Mouse (Mus musculus) kidney, embryonic 14.5 days (tissue): ENCODE measurements at regions not wholly inside any gene's neighbourhood (a gene's known extent, or its start where the extent isn't known, plus 50 kb on each side); places are given as distances from the start of the nearest gene placed in this dataset.

Source experiments
- ATAC-seq: fragments of 200-750 bp; cut with Nextera tagmentation; 2 replicates; pipeline ENCODE4 v1.8.0; 2017; ENCODE audit warnings: moderate number of reproducible peaks, mild to moderate bottlenecking, moderate TSS enrichment, moderate library complexity; ENCODE audit not compliant: low FRiP score, low TSS enrichment
- H3K27ac ChIP-seq: fragments of 300-500 bp; sonication (generic); 2 replicates; pipeline ENCODE4 v1.5.1; 2014; ENCODE audit warnings: low read depth, mild to moderate bottlenecking, low read length, moderate library complexity, mixed read lengths
- H3K27me3 ChIP-seq: fragments of 300-500 bp; sonication (generic); 2 replicates; pipeline ENCODE4 v1.6.1; 2014; ENCODE audit warnings: mild to moderate bottlenecking, low read length; ENCODE audit not compliant: control insufficient read depth, insufficient read depth
- H3K36me3 ChIP-seq: fragments of 300-500 bp; sonication (generic); 2 replicates; pipeline ENCODE4 v1.6.1; 2014; ENCODE audit warnings: low read length, mixed read lengths; ENCODE audit not compliant: control insufficient read depth, insufficient read depth
- H3K4me1 ChIP-seq: fragments of 300-500 bp; sonication (generic); 2 replicates; pipeline ENCODE4 v1.6.1; 2014; ENCODE audit warnings: low read length, mixed read lengths; ENCODE audit not compliant: control insufficient read depth, insufficient read depth
- H3K4me2 ChIP-seq: fragments of 300-500 bp; sonication (generic); replicated peaks from 2 replicates; pipeline ENCODE4 v1.6.1; 2014; ENCODE audit warnings: low read depth, mild to moderate bottlenecking, low read length
- H3K4me3 ChIP-seq: fragments of 300-500 bp; sonication (generic); 2 replicates; pipeline ENCODE4 v1.5.1; 2014; ENCODE audit warnings: mild to moderate bottlenecking, low read length
- H3K9ac ChIP-seq: fragments of 300-500 bp; sonication (generic); 2 replicates; pipeline ENCODE4 v1.6.1; 2014; ENCODE audit warnings: low read depth, mild to moderate bottlenecking, low read length, moderate library complexity
- H3K9me3 ChIP-seq: fragments of 300-500 bp; sonication (generic); 2 replicates; pipeline ENCODE4 v1.6.1; 2016; ENCODE audit warnings: low read length; ENCODE audit not compliant: control insufficient read depth
- WGBS: fragments of 180-500 bp; shearing (Covaris S2); extraction: QIAGEN DNeasy Blood & Tissue Kit; methylation state at CpG from one replicate; pipeline ENCODE4 v1.1.7; 2014; 5-methylcytosine and 5-hydroxymethylcytosine counted together

- Histone ChIP-seq H3K9me3 (no peaks in the 10 kb centered on the region), H3K4me1 (no peaks in the 10 kb centered on the region), H3K27ac (no peak overlapping the region), H3K9ac (no peak overlapping the region), H3K36me3 (no peaks in the 10 kb centered on the region), H3K4me2 (no peak overlapping the region), H3K27me3 (no peaks in the 10 kb centered on the region), H3K4me3 (no peak overlapping the region)
- no peak for ATAC-seq
- 91% methylated on average over 3 of the region's 3 CpGs for WGBS
Observed at GRCm38 (mm10) chr7:74224378-74224777, 210.9 kb upstream of the St8sia2 start.

- no peaks in the 10 kb centered on the region for H3K36me3 ChIP-seq
- no peaks in the 10 kb centered on the region for H3K27me3 ChIP-seq
- ATAC-seq: no peak
- H3K9ac ChIP-seq: no peak overlapping the region
- no peak overlapping the region for H3K4me3 ChIP-seq
- H3K27ac ChIP-seq: no peak overlapping the region
- WGBS: 44% methylated on average over 4 of the region's 4 CpGs
- H3K9me3 ChIP-seq: no peaks in the 10 kb centered on the region
- no peak overlapping the region for H3K4me2 ChIP-seq
- H3K4me1 ChIP-seq: no peaks in the 10 kb centered on the region
Observed at GRCm38 (mm10) chr7:74200661-74201060, 187.2 kb upstream of the St8sia2 start.

- Histone ChIP-seq H3K4me1 (no peaks in the 10 kb centered on the region), H3K9me3 (no peaks in the 10 kb centered on the region), H3K4me2 (no peak overlapping the region), H3K4me3 (no peak overlapping the region), H3K9ac (no peak overlapping the region), H3K36me3 (no peaks in the 10 kb centered on the region), H3K27me3 (no peaks in the 10 kb centered on the region), H3K27ac (no peak overlapping the region)
- 93% methylated on average over 6 of the region's 6 CpGs for WGBS
- ATAC-seq: no peak
Observed at GRCm38 (mm10) chr7:74198796-74199195, 185.3 kb upstream of the St8sia2 start.

- ATAC-seq: no peak
- H3K27ac ChIP-seq: no peak overlapping the region
- no peaks in the 10 kb centered on the region for H3K4me1 ChIP-seq
- H3K9ac ChIP-seq: no peak overlapping the region
- H3K9me3 ChIP-seq: no peaks in the 10 kb centered on the region
- H3K4me2 ChIP-seq: no peak overlapping the region
- no peak overlapping the region for H3K4me3 ChIP-seq
- no peaks in the 10 kb centered on the region for H3K36me3 ChIP-seq
- no peaks in the 10 kb centered on the region for H3K27me3 ChIP-seq
Observed at GRCm38 (mm10) chr7:74184661-74185060, 171.2 kb upstream of the St8sia2 start.

GRCm38 (mm10) chr7:74174206-74174605 lies 160.7 kb upstream of the St8sia2 start:
- Histone ChIP-seq H3K9ac (no peak overlapping the region), H3K36me3 (no peaks in the 10 kb centered on the region), H3K4me3 (no peak overlapping the region), H3K4me2 (no peak overlapping the region), H3K27ac (no peak overlapping the region), H3K4me1 (peaks cover 8% of the 10 kb centered on the region; the same call in 1 of the 2 replicates), H3K9me3 (no peaks in the 10 kb centered on the region), H3K27me3 (no peaks in the 10 kb centered on the region)
- no peak for ATAC-seq
- WGBS: 48% methylated on average over 5 of the region's 5 CpGs

- H3K4me2 ChIP-seq: no peak overlapping the region
- no peak overlapping the region for H3K9ac ChIP-seq
- H3K27me3 ChIP-seq: no peaks in the 10 kb centered on the region
- peak; percentile 77 for ATAC-seq
- H3K36me3 ChIP-seq: no peaks in the 10 kb centered on the region
- 21% methylated on average over 2 of the region's 2 CpGs for WGBS
- peaks cover 8% of the 10 kb centered on the region; the same call in 1 of the 2 replicates for H3K4me1 ChIP-seq
- no peak overlapping the region for H3K27ac ChIP-seq
- no peak overlapping the region for H3K4me3 ChIP-seq
- H3K9me3 ChIP-seq: no peaks in the 10 kb centered on the region
Observed at GRCm38 (mm10) chr7:74173230-74173612, 159.7 kb upstream of the St8sia2 start.

GRCm38 (mm10) chr7:74172504-74173229 lies 159.2 kb upstream of the St8sia2 start:
- no peaks in the 10 kb centered on the region for H3K36me3 ChIP-seq
- no peak overlapping the region for H3K4me3 ChIP-seq
- peak; percentile 66 for ATAC-seq
- peaks cover 8% of the 10 kb centered on the region; the same call in 1 of the 2 replicates for H3K4me1 ChIP-seq
- no peaks in the 10 kb centered on the region for H3K9me3 ChIP-seq
- no peak overlapping the region for H3K9ac ChIP-seq
- H3K27me3 ChIP-seq: no peaks in the 10 kb centered on the region
- H3K27ac ChIP-seq: no peak overlapping the region
- 61% methylated on average over 4 of the region's 4 CpGs for WGBS
- no peak overlapping the region for H3K4me2 ChIP-seq

GRCm38 (mm10) chr7:74151590-74151989 lies 138.1 kb upstream of the St8sia2 start:
- Histone ChIP-seq H3K9ac (no peak overlapping the region), H3K36me3 (no peaks in the 10 kb centered on the region), H3K4me3 (no peak overlapping the region), H3K4me1 (no peaks in the 10 kb centered on the region), H3K9me3 (no peaks in the 10 kb centered on the region), H3K4me2 (no peak overlapping the region), H3K27ac (no peak overlapping the region), H3K27me3 (no peaks in the 10 kb centered on the region)
- WGBS: 74% methylated on average over 4 of the region's 4 CpGs
- no peak for ATAC-seq

- Histone ChIP-seq H3K9ac (no peak overlapping the region), H3K27me3 (no peaks in the 10 kb centered on the region), H3K4me2 (no peak overlapping the region), H3K27ac (no peak overlapping the region), H3K36me3 (no peaks in the 10 kb centered on the region), H3K9me3 (no peaks in the 10 kb centered on the region), H3K4me3 (no peak overlapping the region), H3K4me1 (no peaks in the 10 kb centered on the region)
- WGBS: 81% methylated on average over 3 of the region's 3 CpGs
- no peak for ATAC-seq
Observed at GRCm38 (mm10) chr7:74143236-74143635, 129.7 kb upstream of the St8sia2 start.
